Mouse (Mus musculus): ENCODE results near the gene Ip6k3.

Gene Ip6k3

GRCm38 (mm10) chr17:27121266-27121665 lies 46.3 kb downstream of the Ip6k3 start:
- peak; percentile 63 to 66 for DNase-seq

DNA sequence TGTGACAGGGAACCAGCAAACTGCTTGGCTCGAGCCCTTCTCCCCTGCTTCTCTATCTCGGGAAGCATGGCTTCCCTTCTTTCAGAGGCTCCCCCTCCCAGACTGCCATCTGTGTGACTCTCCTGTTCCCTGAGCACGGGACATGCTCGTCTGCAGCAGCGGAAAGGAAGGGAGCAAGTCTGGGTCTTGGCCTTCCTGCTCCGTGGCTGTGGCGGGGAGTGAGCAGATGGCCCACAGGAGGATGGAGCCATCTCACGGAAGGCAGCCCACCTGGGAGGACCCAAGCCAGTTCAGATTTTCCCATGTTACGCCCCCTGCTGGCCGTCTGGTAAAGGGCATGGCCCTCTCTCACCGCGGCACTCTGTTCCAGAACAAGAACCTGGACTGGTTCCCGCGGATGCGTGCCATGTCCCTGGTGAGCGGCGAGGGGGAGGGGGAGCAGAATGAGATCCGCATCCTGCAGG lies 47.0 kb downstream of the Ip6k3 start:
- peak; percentile 98 to 99 for DNase-seq

- DNase-seq = peak in 1 of 2 experiments; percentile 52
These were observed 47.6 kb downstream of the Ip6k3 start for GRCm38 (mm10) chr17:27119954-27120353.

- DNase-seq = no peak
These were observed 48.1 kb downstream of the Ip6k3 start for GRCm38 (mm10) chr17:27119540-27119895.

DNA sequence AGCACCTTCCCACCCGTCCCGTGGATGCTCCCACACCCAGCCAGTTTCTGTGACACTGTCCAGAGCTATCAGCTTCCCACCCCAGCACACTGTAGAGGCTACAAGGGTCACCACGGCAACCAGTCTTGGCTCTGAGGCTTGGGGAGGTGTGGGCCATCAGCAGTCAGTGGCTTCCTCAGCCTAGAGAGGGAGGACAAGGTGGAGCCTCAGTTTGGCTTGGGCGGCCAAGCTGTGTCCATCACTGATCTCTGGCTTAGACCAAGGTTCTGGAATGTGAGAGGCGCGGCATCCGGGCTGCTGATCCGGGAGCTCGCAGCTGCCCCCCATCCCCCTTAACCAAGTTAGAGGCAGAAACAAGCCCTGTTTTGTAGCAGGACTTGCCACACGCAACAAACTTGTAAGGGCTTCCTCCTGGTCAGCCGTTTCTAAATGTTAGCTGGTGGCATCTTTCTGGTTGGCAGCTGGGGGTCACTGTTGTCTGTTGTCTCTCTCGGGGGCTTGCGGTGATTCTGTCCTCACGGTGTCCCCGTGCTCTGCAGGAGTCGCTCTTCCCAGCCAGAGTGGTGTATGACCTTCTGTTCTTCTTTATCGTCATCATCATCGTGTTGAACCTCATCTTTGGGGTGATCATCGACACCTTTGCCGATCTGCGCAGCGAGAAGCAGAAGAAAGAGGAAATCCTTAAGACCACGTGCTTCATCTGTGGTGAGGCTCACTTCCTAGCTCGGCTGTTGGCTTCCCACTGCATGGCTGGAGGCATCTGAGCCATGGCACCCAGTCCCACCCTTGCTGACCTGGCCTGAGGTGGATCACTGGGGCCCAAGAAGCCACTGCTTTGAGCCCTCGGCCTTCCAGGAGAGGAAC lies 48.7 kb downstream of the Ip6k3 start:
- peak; percentile 78 for DNase-seq

DNA sequence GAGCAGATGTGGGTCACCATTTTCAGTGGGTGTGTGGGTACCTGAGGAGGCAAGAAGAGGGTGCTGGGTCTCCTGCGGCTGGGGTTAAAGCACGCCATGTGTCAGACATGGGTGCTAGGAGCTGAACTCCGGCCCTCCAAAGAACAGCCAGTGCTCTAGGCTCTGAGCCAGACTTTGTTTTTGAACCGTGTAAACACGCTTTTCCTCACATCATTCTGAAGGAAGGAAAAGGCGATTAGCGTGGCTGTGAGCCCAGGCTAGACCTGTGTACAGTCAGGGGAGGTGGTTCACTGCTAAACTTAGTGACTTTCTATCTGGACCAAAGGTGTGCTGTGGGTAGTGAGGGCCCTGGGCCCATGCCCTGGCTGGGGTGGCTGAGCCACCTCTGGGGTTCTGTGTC lies 57.5 kb downstream of the Ip6k3 start:
- no peak for DNase-seq

DNA sequence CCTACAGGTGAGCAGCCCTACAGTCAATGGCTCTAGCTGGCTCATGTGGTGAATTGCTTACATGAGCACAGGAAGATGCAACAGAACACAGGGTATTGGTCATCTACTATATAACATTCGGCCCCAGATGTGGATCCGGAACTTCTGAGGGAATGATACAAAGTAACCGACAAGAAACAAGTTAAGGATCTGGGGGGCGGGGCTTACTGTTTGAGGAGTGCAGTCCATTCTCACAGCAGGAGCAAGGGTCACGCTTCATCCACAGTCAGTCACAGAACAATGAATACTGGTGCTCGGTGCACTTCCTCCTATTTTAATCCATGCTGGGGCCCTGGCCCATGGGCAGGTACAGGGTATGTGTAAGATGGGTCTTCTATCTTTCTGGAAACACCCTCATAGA lies 59.7 kb downstream of the Ip6k3 start:
- DNase-seq = no peak

DNA sequence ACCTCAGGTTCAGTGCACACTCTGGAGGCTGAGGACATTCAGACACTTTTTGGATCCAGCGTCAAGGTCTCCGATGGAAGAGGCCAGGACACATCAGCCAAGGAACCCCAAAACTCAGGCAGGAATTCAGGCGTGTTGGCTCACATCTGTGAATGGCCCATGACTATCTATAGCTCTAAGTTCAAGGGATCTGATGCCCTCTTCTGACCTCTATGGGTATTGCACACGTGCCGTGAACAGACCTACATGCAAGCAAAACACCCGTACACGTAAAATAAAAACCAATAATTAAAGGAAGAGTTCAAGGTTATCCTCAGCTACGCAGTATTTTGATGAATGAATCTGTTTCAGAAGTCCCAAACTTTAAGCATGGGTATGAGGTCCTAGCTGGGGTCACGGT lies 60.9 kb downstream of the Ip6k3 start:
- peak; percentile 48 to 62 for DNase-seq

- DNase-seq = no peak
These were observed 61.7 kb downstream of the Ip6k3 start for GRCm38 (mm10) chr17:27105698-27106470.

GRCm38 (mm10) chr17:27101675-27102074 lies 65.9 kb downstream of the Ip6k3 start:
- no peak for DNase-seq

- peak; percentile 80 to 82 for DNase-seq
These were observed 71.9 kb downstream of the Ip6k3 start for GRCm38 (mm10) chr17:27095690-27096089.
